Mouse (Mus musculus) neural tube, embryonic 15.5 days (tissue): ENCODE results near the gene Slc39a5. TPM values are rescaled to one million over a fixed set of nuclear protein-coding genes. Genes with fewer than 3 reads are reported as not detected.
A peak's percentile ranks its signal among the peaks of the same experiment; 100 is the strongest.

Experiments
- ATAC-seq: fragments of 200-750 bp; cut with Nextera tagmentation; 2 replicates; pipeline ENCODE4 v1.8.0; 2017; ENCODE audit warnings: mild to moderate bottlenecking, moderate TSS enrichment, moderate library complexity; ENCODE audit not compliant: low FRiP score
- H3K27ac ChIP-seq: fragments of 300-500 bp; sonication (generic); replicated peaks from 2 replicates; pipeline ENCODE4 v1.5.1; 2015; ENCODE audit warnings: mild to moderate bottlenecking, inconsistent platforms
- H3K27me3 ChIP-seq: fragments of 300-500 bp; sonication (generic); replicated peaks from 2 replicates; pipeline ENCODE4 v1.6.1; 2015; ENCODE audit warnings: inconsistent platforms
- H3K36me3 ChIP-seq: fragments of 300-500 bp; sonication (generic); 2 replicates; pipeline ENCODE4 v1.6.1; 2015; ENCODE audit warnings: inconsistent platforms
- H3K4me1 ChIP-seq: fragments of 300-500 bp; sonication (generic); 2 replicates; pipeline ENCODE4 v1.6.1; 2015; ENCODE audit warnings: inconsistent platforms
- H3K4me2 ChIP-seq: fragments of 300-500 bp; sonication (generic); 2 replicates; pipeline ENCODE4 v1.6.1; 2015; ENCODE audit warnings: inconsistent platforms, mild to moderate bottlenecking, moderate library complexity
- H3K4me3 ChIP-seq: fragments of 300-500 bp; sonication (generic); replicated peaks from 2 replicates; pipeline ENCODE4 v1.5.1; 2015; ENCODE audit warnings: mild to moderate bottlenecking, inconsistent platforms
- H3K9ac ChIP-seq: fragments of 300-500 bp; sonication (generic); replicated peaks from 2 replicates; pipeline ENCODE4 v1.6.1; 2015; ENCODE audit warnings: mild to moderate bottlenecking, inconsistent platforms
- H3K9me3 ChIP-seq: fragments of 300-500 bp; sonication (generic); replicated peaks from 2 replicates; pipeline ENCODE4 v1.6.1; 2016; ENCODE audit warnings: inconsistent platforms
- WGBS: fragments of 180-500 bp; shearing (Covaris S2); methylation state at CpG from one replicate; pipeline ENCODE4 v1.1.7; 2015; ENCODE audit warnings: mixed read lengths; 5-methylcytosine and 5-hydroxymethylcytosine counted together
- polyA plus RNA-seq: library from polyadenylated mRNA; unstranded; fragments of >200 nt; fragmentation: Nextera tagmentation; extraction: Ambion mirVana; gene quantifications from 2 replicates; pipeline ENCODE4 v1.2.1, GENCODE M21; 2015

Slc39a5 gene
- 0.68 and 4.4 TPM in 2 replicates for polyA plus RNA-seq

DNA sequence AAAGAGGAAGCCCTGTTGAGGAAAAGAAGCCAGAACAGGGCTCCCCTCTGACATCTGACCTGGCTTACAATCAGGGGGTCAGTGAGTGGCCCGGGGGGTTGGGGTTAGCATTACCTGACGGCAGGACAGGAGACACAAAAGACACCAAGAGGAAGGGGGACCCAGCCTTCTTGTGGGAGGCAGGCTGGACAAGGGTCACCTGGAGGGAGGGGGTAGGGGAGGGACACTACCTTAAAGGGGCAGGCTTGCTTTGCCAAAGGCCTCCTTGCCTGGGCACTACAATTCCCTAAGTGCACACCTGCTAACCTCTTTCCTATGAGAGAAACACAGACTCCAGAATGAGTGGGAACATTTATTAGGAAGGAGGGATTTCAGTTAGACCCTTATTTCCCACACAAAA lies at the start of gene Slc39a5:
Slc39a5 (minus strand) TSS at position 174 of the 400 bp plus-strand sequence.
- 8% methylated on average over 2 of the region's 2 CpGs for WGBS
- H3K4me2 ChIP-seq = no peak within 1 kb of the TSS
- no peak within 1 kb of the TSS for H3K9ac ChIP-seq
- no peak for ATAC-seq
- H3K27ac ChIP-seq = no peak within 1 kb of the TSS
- peaks cover 8% of the 10 kb centered on the region for H3K36me3 ChIP-seq
- no peaks in the 10 kb centered on the region for H3K27me3 ChIP-seq
- no peaks in the 10 kb centered on the region for H3K4me1 ChIP-seq
- H3K9me3 ChIP-seq = no peaks in the 10 kb centered on the region
- H3K4me3 ChIP-seq = no peak within 1 kb of the TSS

DNA sequence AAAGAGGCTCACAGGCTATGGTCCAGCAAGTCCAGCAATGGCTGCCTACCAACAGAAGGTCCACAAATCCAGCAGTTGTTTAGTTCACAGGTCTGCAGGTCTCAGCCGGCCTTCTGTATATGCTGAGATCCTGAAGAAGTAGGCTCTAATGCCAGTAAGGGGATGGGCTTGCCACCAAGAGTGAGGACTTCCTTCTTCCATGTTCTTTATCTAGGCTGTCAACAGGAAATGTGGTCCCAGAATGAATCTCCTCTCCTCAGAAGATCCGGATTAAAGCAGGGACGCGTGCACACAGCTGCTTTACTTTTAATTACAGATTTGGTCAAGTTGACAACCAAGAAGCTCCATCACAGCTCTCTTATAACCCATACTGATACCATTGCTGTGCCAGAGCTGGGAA lies 44.4 kb upstream of the Slc39a5 start:
- H3K27ac ChIP-seq = no peak overlapping the region
- 92% methylated on average over 4 of the region's 4 CpGs for WGBS
- H3K36me3 ChIP-seq = peaks cover 17% of the 10 kb centered on the region
- no peak overlapping the region for H3K4me2 ChIP-seq
- no peak for ATAC-seq
- no peaks in the 10 kb centered on the region for H3K9me3 ChIP-seq
- H3K27me3 ChIP-seq = no peaks in the 10 kb centered on the region
- H3K4me3 ChIP-seq = no peak overlapping the region
- no peak overlapping the region for H3K9ac ChIP-seq
- no peaks in the 10 kb centered on the region for H3K4me1 ChIP-seq

DNA sequence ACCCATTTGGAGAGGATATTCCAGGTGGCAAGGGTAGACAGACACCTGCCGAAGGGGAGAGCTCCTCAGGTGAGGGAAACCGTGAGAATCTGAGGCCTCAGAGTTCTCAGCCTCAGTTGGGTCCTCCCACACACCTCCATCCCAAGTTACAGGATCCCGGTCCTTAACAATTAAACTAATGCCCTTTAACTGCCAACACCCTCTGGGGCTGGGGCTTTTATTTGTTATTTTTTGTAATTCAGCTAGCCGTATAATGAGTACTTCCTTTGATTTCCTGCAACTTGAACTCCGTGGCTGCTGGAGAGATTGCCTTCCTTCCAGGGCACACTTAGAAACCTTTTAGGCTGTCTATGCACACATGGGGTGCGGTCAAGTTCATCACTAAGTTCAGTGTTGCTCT lies 43.3 kb upstream of the Slc39a5 start:
- no peaks in the 10 kb centered on the region for H3K9me3 ChIP-seq
- 78% methylated on average over 6 of the region's 6 CpGs for WGBS
- no peak overlapping the region for H3K9ac ChIP-seq
- H3K27ac ChIP-seq = no peak overlapping the region
- peaks cover 28% of the 10 kb centered on the region for H3K36me3 ChIP-seq
- no peaks in the 10 kb centered on the region for H3K4me1 ChIP-seq
- ATAC-seq = no peak
- H3K4me3 ChIP-seq = no peak overlapping the region
- H3K27me3 ChIP-seq = no peaks in the 10 kb centered on the region
- H3K4me2 ChIP-seq = no peak overlapping the region

DNA sequence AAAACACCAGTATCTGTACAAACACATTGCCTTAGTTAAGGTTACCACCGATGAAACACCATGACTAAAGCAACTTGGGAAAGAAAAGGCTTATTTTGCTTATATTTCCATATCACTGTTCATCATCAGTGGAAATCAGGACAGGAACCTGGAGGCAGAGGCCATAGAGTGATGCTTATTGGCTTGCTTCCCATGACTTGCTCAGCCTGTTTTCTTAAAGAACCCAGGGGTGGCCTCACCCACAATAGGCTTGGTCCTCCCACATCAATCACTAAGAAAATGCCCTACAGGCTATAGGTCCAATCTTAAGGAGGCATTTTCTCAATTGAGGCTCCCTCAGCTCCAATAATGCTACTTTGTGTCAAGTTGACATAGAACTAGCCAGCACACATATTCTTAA lies 41.7 kb upstream of the Slc39a5 start:
- ATAC-seq = no peak
- H3K27me3 ChIP-seq = no peaks in the 10 kb centered on the region
- H3K4me1 ChIP-seq = no peaks in the 10 kb centered on the region
- H3K9ac ChIP-seq = no peak overlapping the region
- H3K4me2 ChIP-seq = no peak overlapping the region
- no peaks in the 10 kb centered on the region for H3K9me3 ChIP-seq
- 91% methylated on average over 1 of the region's 1 CpGs for WGBS
- no peak overlapping the region for H3K27ac ChIP-seq
- H3K36me3 ChIP-seq = peaks cover 43% of the 10 kb centered on the region
- H3K4me3 ChIP-seq = no peak overlapping the region

DNA sequence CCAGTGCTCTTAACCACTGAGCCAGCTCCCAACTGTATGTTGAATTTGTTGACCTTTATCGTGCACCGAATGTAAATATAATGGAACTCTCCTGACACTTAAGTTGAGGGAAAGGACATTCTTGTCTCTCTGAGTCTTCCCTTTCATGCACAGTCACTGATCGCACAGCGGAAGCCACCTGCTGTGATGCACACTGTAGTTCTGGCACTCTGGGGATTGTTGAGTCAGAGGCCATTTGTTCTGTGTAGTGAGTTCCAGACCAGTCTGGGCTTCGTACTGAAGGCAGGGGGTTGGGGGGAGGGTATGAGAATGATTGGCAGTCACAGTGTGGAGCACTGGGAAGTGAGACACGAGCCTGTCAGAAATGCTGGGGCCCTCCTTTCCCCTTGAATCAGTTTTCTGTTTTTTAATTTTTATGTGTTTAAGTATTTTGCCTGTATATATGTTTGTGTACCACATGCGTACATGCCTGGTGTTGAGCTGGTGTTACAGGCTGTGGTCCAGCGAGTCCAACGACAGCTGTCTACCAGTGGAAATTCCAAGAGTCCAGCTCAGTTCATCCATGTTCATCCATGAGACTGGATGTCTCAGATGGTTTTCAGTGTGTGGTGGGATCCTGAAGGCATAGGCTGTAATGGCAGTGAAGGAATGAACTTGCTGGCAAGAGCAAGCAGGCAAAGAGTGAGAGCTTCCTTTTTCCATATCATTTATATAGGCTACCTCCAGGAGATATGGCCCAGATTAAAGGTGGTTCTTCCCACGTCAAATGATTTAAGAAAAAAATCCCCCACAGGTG lies 40.5 kb upstream of the Slc39a5 start:
- Histone ChIP-seq H3K9me3 (no peaks in the 10 kb centered on the region), H3K27ac (no peak overlapping the region), H3K4me2 (no peak overlapping the region), H3K36me3 (peaks cover 53% of the 10 kb centered on the region), H3K27me3 (no peaks in the 10 kb centered on the region), H3K4me3 (no peak overlapping the region), H3K4me1 (no peaks in the 10 kb centered on the region), H3K9ac (no peak overlapping the region)
- 82% methylated on average over 10 of the region's 10 CpGs for WGBS
- no peak for ATAC-seq

DNA sequence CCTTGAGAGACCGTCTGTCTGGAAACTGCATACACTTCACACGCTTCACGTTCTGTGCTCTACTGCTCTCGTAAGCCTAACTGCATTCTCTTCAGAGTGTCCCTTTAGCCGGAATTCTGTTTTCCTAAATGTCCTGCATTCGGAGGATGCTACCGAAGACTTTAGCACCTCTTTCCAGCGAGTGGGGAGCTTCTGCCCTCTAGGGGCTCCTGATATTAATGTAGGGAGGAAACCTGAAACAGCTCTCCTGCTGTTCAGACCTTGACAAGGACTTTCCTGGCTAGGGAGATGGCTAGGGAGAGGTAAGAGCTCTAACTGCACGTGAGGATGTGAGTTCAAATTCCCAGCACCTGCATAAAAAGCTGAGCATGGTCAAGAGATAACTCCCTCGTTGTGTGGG lies 39.4 kb upstream of the Slc39a5 start:
- Histone ChIP-seq H3K4me3 (no peak overlapping the region), H3K4me2 (no peak overlapping the region), H3K9me3 (no peaks in the 10 kb centered on the region), H3K9ac (no peak overlapping the region), H3K4me1 (0 out of 2 replicates have a peak, but pooled peaks cover 3% of the 10 kb centered on the region), H3K27me3 (no peaks in the 10 kb centered on the region), H3K36me3 (peaks cover 64% of the 10 kb centered on the region), H3K27ac (no peak overlapping the region)
- no peak for ATAC-seq
- 67% methylated on average over 10 of the region's 10 CpGs for WGBS

DNA sequence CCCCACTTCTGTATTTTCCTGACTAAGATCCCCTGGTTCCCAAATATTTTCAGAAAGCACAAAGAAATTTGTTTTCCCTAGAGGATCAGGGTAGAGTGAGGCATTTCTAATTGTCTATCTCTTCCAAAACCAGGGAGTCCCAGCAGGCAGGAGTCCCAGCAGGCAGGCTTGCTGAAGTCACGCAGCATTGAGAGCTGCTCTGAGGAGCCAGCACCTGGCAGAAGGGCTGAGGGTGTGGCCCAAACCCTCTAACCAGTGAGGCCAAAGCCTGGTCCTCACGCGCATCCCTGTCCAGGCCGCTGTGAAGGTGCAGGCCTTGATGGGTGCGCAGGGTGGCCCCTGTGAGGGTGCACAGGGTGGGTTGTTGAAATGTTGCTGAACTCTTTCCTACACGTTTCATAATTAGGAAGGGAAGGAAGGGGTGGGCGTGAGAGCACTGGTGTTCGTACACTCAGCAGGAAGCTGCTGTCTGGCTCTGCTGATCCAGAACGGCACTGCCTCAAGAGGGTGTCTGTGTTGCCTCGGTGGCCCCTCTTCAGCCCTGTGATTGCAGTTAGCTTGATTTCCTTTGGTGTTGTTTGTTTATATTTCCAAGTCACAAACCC lies 37.7 kb upstream of the Slc39a5 start:
- Histone ChIP-seq H3K27ac (no peak overlapping the region), H3K9me3 (no peaks in the 10 kb centered on the region), H3K4me2 (no peak overlapping the region), H3K9ac (no peak overlapping the region), H3K36me3 (peaks cover 68% of the 10 kb centered on the region), H3K4me3 (no peak overlapping the region), H3K27me3 (no peaks in the 10 kb centered on the region), H3K4me1 (0 out of 2 replicates have a peak, but pooled peaks cover 7% of the 10 kb centered on the region)
- WGBS = 85% methylated on average over 10 of the region's 10 CpGs
- no peak for ATAC-seq

DNA sequence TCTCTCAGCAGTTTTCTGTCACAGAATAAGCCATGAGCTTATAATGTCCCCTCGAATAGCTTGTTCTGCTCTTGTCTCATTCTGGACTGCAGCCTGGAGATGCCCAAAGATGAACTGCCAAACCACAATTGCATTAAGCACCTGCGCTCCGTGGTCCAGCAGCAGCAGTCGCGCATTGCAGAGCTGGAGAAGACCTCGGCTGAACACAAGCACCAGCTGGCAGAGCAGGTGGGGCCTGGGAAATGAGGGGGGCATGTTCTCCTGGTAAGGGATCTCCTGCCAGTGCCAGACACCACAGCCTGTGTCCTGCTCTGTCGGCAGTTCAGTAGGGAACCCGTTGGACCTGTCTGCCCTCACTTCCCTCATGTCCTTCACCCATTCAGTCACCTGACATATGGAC lies 35.3 kb upstream of the Slc39a5 start:
- Histone ChIP-seq H3K27me3 (no peaks in the 10 kb centered on the region), H3K4me1 (0 out of 2 replicates have a peak, but pooled peaks cover 7% of the 10 kb centered on the region)

DNA sequence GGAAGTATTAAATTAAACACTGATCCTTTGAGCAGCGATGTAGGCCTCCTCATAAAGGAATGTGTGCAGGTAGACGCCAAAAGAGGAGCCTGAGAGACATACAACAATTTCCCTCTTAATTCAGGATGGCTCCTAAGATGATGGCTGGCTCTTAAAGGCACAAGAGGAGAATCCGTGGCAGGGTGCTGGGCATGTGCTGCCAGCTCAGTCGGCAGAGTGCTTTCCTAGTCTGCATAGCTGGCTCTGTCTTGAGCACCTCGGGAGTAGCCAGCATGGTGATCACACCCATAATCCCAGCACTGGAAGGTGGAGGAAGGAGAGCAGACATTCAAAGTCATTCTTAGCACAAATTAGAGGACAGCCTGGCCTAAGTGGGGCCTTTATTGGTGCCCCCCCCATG lies 34.8 kb upstream of the Slc39a5 start:
- H3K27ac ChIP-seq = peak overlapping the region; percentile 10; the same call in 1 of the 2 replicates
- 74% methylated on average over 5 of the region's 5 CpGs for WGBS
- ATAC-seq = no peak
- H3K4me1 ChIP-seq = 0 out of 2 replicates have a peak, but pooled peaks cover 7% of the 10 kb centered on the region
- no peak overlapping the region for H3K4me2 ChIP-seq
- no peaks in the 10 kb centered on the region for H3K9me3 ChIP-seq
- H3K9ac ChIP-seq = no peak overlapping the region
- H3K27me3 ChIP-seq = no peaks in the 10 kb centered on the region
- peaks cover 67% of the 10 kb centered on the region for H3K36me3 ChIP-seq
- H3K4me3 ChIP-seq = no peak overlapping the region

More for the DNA sequence above, 35.3 kb upstream of the Slc39a5 start:
- Histone ChIP-seq H3K36me3 (peaks cover 67% of the 10 kb centered on the region), H3K9ac (no peak overlapping the region), H3K9me3 (no peaks in the 10 kb centered on the region), H3K4me3 (no peak overlapping the region), H3K27ac (0 out of 2 replicates have a peak overlapping the region, but pooled peaks have one; percentile 10), H3K4me2 (no peak overlapping the region)
- ATAC-seq = no peak
- WGBS = 82% methylated on average over 8 of the region's 8 CpGs

DNA sequence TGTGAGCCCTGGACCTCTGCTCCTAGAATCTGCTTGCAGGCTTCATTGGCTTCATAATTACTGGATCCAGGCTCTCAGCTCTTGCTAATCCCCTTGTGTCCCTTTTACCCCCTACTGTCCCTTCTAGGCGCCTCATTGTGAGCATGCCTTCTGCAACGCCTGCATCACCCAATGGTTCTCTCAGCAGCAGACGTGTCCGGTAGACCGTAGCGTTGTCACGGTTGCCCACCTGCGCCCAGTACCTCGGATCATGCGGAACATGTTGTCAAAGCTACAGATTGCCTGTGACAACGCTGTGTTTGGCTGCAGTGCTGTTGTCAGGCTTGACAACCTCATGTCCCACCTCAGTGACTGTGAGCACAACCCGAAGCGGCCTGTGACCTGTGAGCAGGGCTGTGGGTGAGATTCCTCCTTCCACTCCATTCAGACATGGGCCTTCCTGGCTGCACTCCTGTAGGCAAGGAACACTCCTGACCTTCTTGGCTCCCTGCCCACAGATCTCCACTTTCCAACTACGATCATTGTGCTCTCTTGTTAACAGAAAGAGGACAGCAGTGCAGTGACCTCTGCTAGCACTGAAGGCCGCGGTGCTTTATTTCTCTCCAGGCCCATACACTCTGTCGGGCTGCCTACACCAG lies 34.3 kb upstream of the Slc39a5 start:
- no peak overlapping the region for H3K4me3 ChIP-seq

DNA sequence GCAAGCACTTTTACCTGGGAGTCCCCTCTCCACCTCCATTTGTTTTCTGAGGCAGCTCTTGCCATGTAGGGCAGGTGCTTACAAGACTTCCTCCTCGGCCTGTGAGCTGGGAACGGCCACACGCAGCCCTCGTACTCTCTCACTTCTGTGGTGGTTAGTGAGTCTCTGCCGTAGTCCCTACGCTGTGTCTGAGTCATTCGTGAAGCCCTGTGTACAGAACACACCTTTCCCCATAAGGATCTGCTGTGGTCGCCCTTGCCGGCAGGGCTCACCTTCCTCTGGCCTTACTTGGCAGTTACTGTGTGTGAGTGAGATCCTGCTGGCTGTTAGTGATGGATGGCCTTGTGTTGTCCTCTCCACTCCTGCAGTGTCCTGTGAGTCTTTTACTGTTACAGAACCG lies 33.7 kb upstream of the Slc39a5 start:
- H3K9me3 ChIP-seq = no peaks in the 10 kb centered on the region
- no peak overlapping the region for H3K9ac ChIP-seq
- 0 out of 2 replicates have a peak overlapping the region, but pooled peaks have one; percentile 33 for H3K27ac ChIP-seq
- ATAC-seq = no peak
- no peaks in the 10 kb centered on the region for H3K27me3 ChIP-seq
- H3K36me3 ChIP-seq = peaks cover 65% of the 10 kb centered on the region
- 0 out of 2 replicates have a peak, but pooled peaks cover 7% of the 10 kb centered on the region for H3K4me1 ChIP-seq
- H3K4me2 ChIP-seq = no peak overlapping the region
- no peak overlapping the region for H3K4me3 ChIP-seq
- WGBS = 89% methylated on average over 10 of the region's 10 CpGs

More for the DNA sequence above, 34.3 kb upstream of the Slc39a5 start:
- 67% methylated on average over 17 of the region's 17 CpGs for WGBS
- Histone ChIP-seq H3K9ac (no peak overlapping the region), H3K4me1 (0 out of 2 replicates have a peak, but pooled peaks cover 7% of the 10 kb centered on the region), H3K9me3 (no peaks in the 10 kb centered on the region), H3K4me2 (no peak overlapping the region), H3K27me3 (no peaks in the 10 kb centered on the region), H3K27ac (peak overlapping the region; percentile 33; the same call in 1 of the 2 replicates), H3K36me3 (peaks cover 65% of the 10 kb centered on the region)
- ATAC-seq = no peak
